Mouse (Mus musculus): Measurements from ENCODE around the gene Cntn2. TPM values are rescaled to one million over a fixed set of nuclear protein-coding genes. Genes with fewer than 3 reads are reported as not detected.

Cntn2 gene
- total RNA-seq, 2 experiments from 2014 or later: 81.8 to 82.9 TPM

GRCm38 (mm10) chr1:132520764-132521163 lies 22.3 kb downstream of the Cntn2 start:
- DNase-seq (ENCODE audit: low spot score in 2 of 2): no peak
- intact Hi-C loops (cut with DNase I): loop anchor here (10.0 kb wide), 1 partner anchor 224 kb away; the partner anchor contains the start of gene Nfasc

- intact Hi-C loops (cut with DNase I): loop anchor here (10.0 kb wide), 1 partner anchor 225 kb away; the partner anchor contains the start of gene Nfasc
- no peak for DNase-seq (ENCODE audit: low spot score in 2 of 2)
Measured at GRCm38 (mm10) chr1:132519734-132520133, 23.3 kb downstream of the Cntn2 start.

- DNase-seq (ENCODE audit: low spot score in 2 of 2): no peak
- intact Hi-C loops (cut with DNase I): no loop called here
Measured at GRCm38 (mm10) chr1:132518621-132519020, 24.4 kb downstream of the Cntn2 start.

- intact Hi-C loops (cut with DNase I): no loop called here
- DNase-seq (ENCODE audit: low spot score in 2 of 2): peak in 1 of 2 experiments; percentile 2
Measured at GRCm38 (mm10) chr1:132516776-132517175, 26.3 kb downstream of the Cntn2 start.

GRCm38 (mm10) chr1:132515339-132515738 lies 27.7 kb downstream of the Cntn2 start:
- intact Hi-C loops (cut with DNase I): no loop called here
- DNase-seq (ENCODE audit: low spot score in 2 of 2): peak in 1 of 2 experiments; percentile 2

GRCm38 (mm10) chr1:132512106-132512505 lies 30.9 kb downstream of the Cntn2 start:
- intact Hi-C loops (cut with DNase I): no loop called here
- DNase-seq (ENCODE audit: low spot score in 2 of 2): no peak

GRCm38 (mm10) chr1:132511521-132511920 lies 31.5 kb downstream of the Cntn2 start:
- DNase-seq (ENCODE audit: low spot score in 2 of 2): no peak
- intact Hi-C loops (cut with DNase I): no loop called here

- intact Hi-C loops (cut with DNase I): no loop called here
Measured at GRCm38 (mm10) chr1:132509771-132510170, 33.3 kb downstream of the Cntn2 start.

GRCm38 (mm10) chr1:132506656-132507055 lies 36.4 kb downstream of the Cntn2 start:
- DNase-seq (ENCODE audit: low spot score in 2 of 2): no peak
- intact Hi-C loops (cut with DNase I): no loop called here

More at GRCm38 (mm10) chr1:132509771-132510170, 33.3 kb downstream of the Cntn2 start:
- no peak for DNase-seq (ENCODE audit: low spot score in 2 of 2)

GRCm38 (mm10) chr1:132506058-132506457 lies 37.0 kb downstream of the Cntn2 start, which contains the start of gene Tmem81:
TSS of gene Tmem81 (plus strand) at chr1:132506230.
- intact Hi-C loops (cut with DNase I): no loop called here
- no peak for DNase-seq (ENCODE audit: low spot score in 2 of 2)

GRCm38 (mm10) chr1:132505155-132505554 lies 37.9 kb downstream of the Cntn2 start:
- intact Hi-C loops (cut with DNase I): no loop called here
- no peak for DNase-seq (ENCODE audit: low spot score in 2 of 2)

GRCm38 (mm10) chr1:132500535-132500934 lies 42.5 kb downstream of the Cntn2 start:
- intact Hi-C loops (cut with DNase I): no loop called here
- DNase-seq (ENCODE audit: low spot score in 2 of 2): no peak

GRCm38 (mm10) chr1:132483759-132484158 lies 59.3 kb downstream of the Cntn2 start:
- DNase-seq (ENCODE audit: low spot score in 2 of 2): no peak
- intact Hi-C loops (cut with DNase I): no loop called here

GRCm38 (mm10) chr1:132483234-132483633 lies 59.8 kb downstream of the Cntn2 start:
- no peak for DNase-seq (ENCODE audit: low spot score in 2 of 2)
- intact Hi-C loops (cut with DNase I): no loop called here

- intact Hi-C loops (cut with DNase I): no loop called here
Measured at GRCm38 (mm10) chr1:132481619-132482018, 61.4 kb downstream of the Cntn2 start.

GRCm38 (mm10) chr1:132479438-132479837 lies 63.6 kb downstream of the Cntn2 start:
- no peak for DNase-seq (ENCODE audit: low spot score in 2 of 2)
- intact Hi-C loops (cut with DNase I): loop anchor here (5.0 kb wide), 1 partner anchor 112 kb away; no protein-coding TSS in a partner anchor

More at GRCm38 (mm10) chr1:132481619-132482018, 61.4 kb downstream of the Cntn2 start:
- DNase-seq (ENCODE audit: low spot score in 2 of 2): no peak

- peak; percentile 83 to 84 for DNase-seq (ENCODE audit: low spot score in 2 of 2)
- intact Hi-C loops (cut with DNase I): loop anchor here (5.0 kb wide), 1 partner anchor 110 kb away; no protein-coding TSS in a partner anchor
Measured at GRCm38 (mm10) chr1:132476928-132477691, 65.9 kb downstream of the Cntn2 start, which contains the start of gene Rbbp5. TSS of gene Rbbp5 (plus strand) at chr1:132477365.

GRCm38 (mm10) chr1:132476575-132476927 lies 66.5 kb downstream of the Cntn2 start:
- intact Hi-C loops (cut with DNase I): loop anchor here (5.0 kb wide), 1 partner anchor 109 kb away; no protein-coding TSS in a partner anchor
- DNase-seq (ENCODE audit: low spot score in 2 of 2): peak in 1 of 2 experiments; percentile 19

- no peak for DNase-seq (ENCODE audit: low spot score in 2 of 2)
- intact Hi-C loops (cut with DNase I): no loop called here
Measured at GRCm38 (mm10) chr1:132474496-132474895, 68.6 kb downstream of the Cntn2 start.

GRCm38 (mm10) chr1:132472537-132472936 lies 70.5 kb downstream of the Cntn2 start:
- intact Hi-C loops (cut with DNase I): no loop called here
- no peak for DNase-seq (ENCODE audit: low spot score in 2 of 2)

GRCm38 (mm10) chr1:132471499-132471898 lies 71.6 kb downstream of the Cntn2 start:
- DNase-seq (ENCODE audit: low spot score in 2 of 2): no peak
- intact Hi-C loops (cut with DNase I): no loop called here
